Mouse (Mus musculus): ENCODE measurements around the gene Otulin. TPM values are rescaled to one million over a fixed set of nuclear protein-coding genes. Genes with fewer than 3 reads are reported as not detected.

Otulin gene
- total and polyA plus RNA-seq, 2 experiments from 2014 or later: 15.9 to 25.4 TPM

- Histone ChIP-seq H3K9me3 (ENCODE audit: low read length) (no peaks in the 10 kb centered on the region), H3K27ac (no peak overlapping the region), H3K27me3 (ENCODE audit: insufficient read depth, low read length) (no peaks in the 10 kb centered on the region), H3K4me2 (ENCODE audit: low read depth, low read length) (no peak overlapping the region), H3K4me3 (ENCODE audit: low read length) (no peak overlapping the region), H3K4me1 (ENCODE audit: insufficient read depth, low read length) (no peaks in the 10 kb centered on the region), H3K36me3 (ENCODE audit: insufficient read depth, low read length) (peaks cover 17% of the 10 kb centered on the region), H3K9ac (replicated peaks; ENCODE audit: low read length) (no peak overlapping the region)
- ATAC-seq (no peak), DNase-seq (ENCODE audit: low spot score) (no peak)
- WGBS: 33% methylated on average over 4 of the region's 4 CpGs
- TF ChIP-seq CTCF (IDR thresholded peaks at IDR 0.05; ENCODE audit: low read depth): no peak
These were observed 35.5 kb downstream of the Otulin start for GRCm38 (mm10) chr15:27594973-27595372.

GRCm38 (mm10) chr15:27593717-27594116 is 36.8 kb downstream of the Otulin start:
- DNase-seq (ENCODE audit: low spot score): peak; percentile 28
- TF ChIP-seq CTCF (IDR thresholded peaks at IDR 0.05; ENCODE audit: low read depth): peak; percentile 47
- no peak for ATAC-seq

GRCm38 (mm10) chr15:27592620-27593320 is 37.7 kb downstream of the Otulin start:
- no peak for DNase-seq (ENCODE audit: low spot score)
- no peaks in the 10 kb centered on the region for H3K27me3 ChIP-seq (ENCODE audit: insufficient read depth, low read length)
- ATAC-seq: no peak
- H3K4me1 ChIP-seq (ENCODE audit: insufficient read depth, low read length): no peaks in the 10 kb centered on the region
- H3K9me3 ChIP-seq (ENCODE audit: low read length): no peaks in the 10 kb centered on the region
- H3K36me3 ChIP-seq (ENCODE audit: insufficient read depth, low read length): peaks cover 17% of the 10 kb centered on the region
- TF ChIP-seq CTCF (IDR thresholded peaks at IDR 0.05; ENCODE audit: low read depth): no peak
- H3K4me2 ChIP-seq (ENCODE audit: low read depth, low read length): no peak overlapping the region
- H3K27ac ChIP-seq: no peak overlapping the region
- WGBS: 82% methylated on average over 19 of the region's 19 CpGs
- H3K9ac ChIP-seq (replicated peaks; ENCODE audit: low read length): no peak overlapping the region
- H3K4me3 ChIP-seq (ENCODE audit: low read length): no peak overlapping the region

More at GRCm38 (mm10) chr15:27593717-27594116, 36.8 kb downstream of the Otulin start:
- Histone ChIP-seq H3K4me1 (ENCODE audit: insufficient read depth, low read length) (no peaks in the 10 kb centered on the region), H3K9me3 (ENCODE audit: low read length) (no peaks in the 10 kb centered on the region), H3K36me3 (ENCODE audit: insufficient read depth, low read length) (peaks cover 17% of the 10 kb centered on the region), H3K4me3 (ENCODE audit: low read length) (no peak overlapping the region), H3K27me3 (ENCODE audit: insufficient read depth, low read length) (no peaks in the 10 kb centered on the region), H3K9ac (replicated peaks; ENCODE audit: low read length) (no peak overlapping the region), H3K4me2 (ENCODE audit: low read depth, low read length) (no peak overlapping the region), H3K27ac (no peak overlapping the region)
- WGBS: 64% methylated on average over 13 of the region's 13 CpGs

GRCm38 (mm10) chr15:27590812-27591211 is 39.7 kb downstream of the Otulin start:
- Histone ChIP-seq H3K4me1 (ENCODE audit: insufficient read depth, low read length) (no peaks in the 10 kb centered on the region), H3K27ac (no peak overlapping the region), H3K36me3 (ENCODE audit: insufficient read depth, low read length) (peaks cover 17% of the 10 kb centered on the region), H3K4me3 (ENCODE audit: low read length) (no peak overlapping the region), H3K9ac (replicated peaks; ENCODE audit: low read length) (no peak overlapping the region), H3K9me3 (ENCODE audit: low read length) (no peaks in the 10 kb centered on the region), H3K27me3 (ENCODE audit: insufficient read depth, low read length) (no peaks in the 10 kb centered on the region), H3K4me2 (ENCODE audit: low read depth, low read length) (no peak overlapping the region)
- no peak for TF ChIP-seq CTCF (IDR thresholded peaks at IDR 0.05; ENCODE audit: low read depth)
- no peak for ATAC-seq
- DNase-seq (ENCODE audit: low spot score): no peak
- 93% methylated on average over 9 of the region's 9 CpGs for WGBS

GRCm38 (mm10) chr15:27588087-27588826 is 42.2 kb downstream of the Otulin start:
- TF ChIP-seq CTCF (IDR thresholded peaks at IDR 0.05; ENCODE audit: low read depth): no peak
- Histone ChIP-seq H3K27me3 (ENCODE audit: insufficient read depth, low read length) (no peaks in the 10 kb centered on the region), H3K4me2 (ENCODE audit: low read depth, low read length) (no peak overlapping the region), H3K4me1 (ENCODE audit: insufficient read depth, low read length) (no peaks in the 10 kb centered on the region), H3K4me3 (ENCODE audit: low read length) (no peak overlapping the region), H3K9me3 (ENCODE audit: low read length) (no peaks in the 10 kb centered on the region), H3K27ac (peak overlapping the region; percentile 33; the same call in 1 of the 2 replicates), H3K36me3 (ENCODE audit: insufficient read depth, low read length) (peaks cover 16% of the 10 kb centered on the region), H3K9ac (replicated peaks; ENCODE audit: low read length) (no peak overlapping the region)
- peak; percentile 30 for DNase-seq (ENCODE audit: low spot score)
- WGBS: 38% methylated on average over 14 of the region's 14 CpGs
- peak; percentile 33 for ATAC-seq

GRCm38 (mm10) chr15:27586093-27586480 is 44.4 kb downstream of the Otulin start:
- TF ChIP-seq CTCF (IDR thresholded peaks at IDR 0.05; ENCODE audit: low read depth): no peak
- DNase-seq (ENCODE audit: low spot score): no peak
- Histone ChIP-seq H3K27me3 (ENCODE audit: insufficient read depth, low read length) (no peaks in the 10 kb centered on the region), H3K9ac (replicated peaks; ENCODE audit: low read length) (no peak overlapping the region), H3K36me3 (ENCODE audit: insufficient read depth, low read length) (peaks cover 7% of the 10 kb centered on the region; the same call in 1 of the 2 replicates), H3K27ac (no peak overlapping the region), H3K9me3 (ENCODE audit: low read length) (no peaks in the 10 kb centered on the region), H3K4me2 (ENCODE audit: low read depth, low read length) (no peak overlapping the region), H3K4me1 (ENCODE audit: insufficient read depth, low read length) (peaks cover 3% of the 10 kb centered on the region; the same call in 1 of the 2 replicates), H3K4me3 (ENCODE audit: low read length) (no peak overlapping the region)
- 89% methylated on average over 5 of the region's 5 CpGs for WGBS
- no peak for ATAC-seq
